Mouse (Mus musculus): ENCODE data around the gene Rnf144a.
"Not testable (repeated sequence)": the region's sequence is repeated elsewhere in the genome, so short reads cannot be mapped to it uniquely, and the experiment has no call there.

- not testable (repeated sequence) for TF ChIP-seq EP300 (IDR thresholded peaks at IDR 0.05; ENCODE audit: low read depth)
- peak; percentile 46; the same call in 1 of the 2 replicates for TF ChIP-seq CTCF (IDR thresholded peaks at IDR 0.05; ENCODE audit: low read depth)
Observed at GRCm38 (mm10) chr12:26295995-26296394, 119.1 kb downstream of the Rnf144a start.
